Mouse (Mus musculus) liver, embryonic 13.5 days (tissue): Measurements from ENCODE around the gene Inafm1. TPM values are rescaled to one million over a fixed set of nuclear protein-coding genes. Genes with fewer than 3 reads are reported as not detected.

Experiments used
- ATAC-seq: fragments of 200-750 bp; cut with Nextera tagmentation; 2 replicates; pipeline ENCODE4 v1.8.0; 2017; ENCODE audit warnings: low read depth, mild to moderate bottlenecking, moderate number of reproducible peaks, moderate library complexity
- DNase-seq: peaks from one replicate; pipeline ENCODE4 v3.0.0; 2022
- H3K27ac ChIP-seq: fragments of 300-500 bp; sonication (generic); 2 replicates; pipeline ENCODE4 v1.5.1; 2015; ENCODE audit warnings: moderate library complexity, mild to moderate bottlenecking, inconsistent platforms
- H3K27me3 ChIP-seq: fragments of 300-500 bp; sonication (generic); 2 replicates; pipeline ENCODE4 v1.6.1; 2015; ENCODE audit warnings: mild to moderate bottlenecking, inconsistent platforms
- H3K36me3 ChIP-seq: fragments of 300-500 bp; sonication (generic); 2 replicates; pipeline ENCODE4 v1.6.1; 2015; ENCODE audit warnings: mild to moderate bottlenecking, inconsistent platforms
- H3K4me1 ChIP-seq: fragments of 300-500 bp; sonication (generic); replicated peaks from 2 replicates; pipeline ENCODE4 v1.6.1; 2015; ENCODE audit warnings: inconsistent platforms
- H3K4me2 ChIP-seq: fragments of 300-500 bp; sonication (generic); 2 replicates; pipeline ENCODE4 v1.6.1; 2015; ENCODE audit warnings: inconsistent platforms, mild to moderate bottlenecking, moderate library complexity
- H3K4me3 ChIP-seq: fragments of 300-500 bp; sonication (generic); replicated peaks from 2 replicates; pipeline ENCODE4 v1.5.1; 2015; ENCODE audit warnings: mild to moderate bottlenecking, inconsistent platforms
- H3K9ac ChIP-seq: fragments of 300-500 bp; sonication (generic); 2 replicates; pipeline ENCODE4 v1.6.1; 2015; ENCODE audit warnings: mild to moderate bottlenecking, inconsistent platforms
- H3K9me3 ChIP-seq: fragments of 300-500 bp; sonication (generic); replicated peaks from 2 replicates; pipeline ENCODE4 v1.6.1; 2016; ENCODE audit warnings: inconsistent platforms
- WGBS: fragments of 180-500 bp; shearing (Covaris S2); methylation state at CpG from one replicate; pipeline ENCODE4 v1.1.7; 2015; ENCODE audit not compliant: insufficient replicate concordance; 5-methylcytosine and 5-hydroxymethylcytosine counted together
- polyA plus RNA-seq: library from polyadenylated mRNA; unstranded; fragments of >200 nt; fragmentation: Nextera tagmentation; extraction: Ambion mirVana; gene quantifications from 2 replicates; pipeline ENCODE4 v1.2.1, GENCODE M21; 2015

The Inafm1 gene
- polyA plus RNA-seq, 1 experiment from 2014 or later, result 4.4 TPM

DNA sequence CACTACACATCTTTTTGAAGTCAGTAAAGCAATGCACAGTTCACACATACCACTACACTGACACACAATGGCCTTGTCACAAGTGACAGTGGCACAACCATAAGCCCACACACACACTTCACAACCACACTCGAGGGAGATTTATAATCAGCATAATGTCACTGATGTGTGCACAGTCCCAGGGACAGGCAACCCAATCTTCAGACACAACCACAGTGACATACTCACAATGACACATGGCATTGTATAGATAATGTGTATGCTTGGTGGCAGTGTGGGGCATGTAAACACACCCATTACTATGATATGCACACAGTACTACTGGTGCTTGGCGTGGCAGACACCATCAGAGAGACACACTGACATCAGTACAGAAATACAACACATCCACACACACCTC, 22.7 kb upstream of the Inafm1 start:
- WGBS, result 5% methylated on average over 2 of the region's 2 CpGs
- no peaks in the 10 kb centered on the region for H3K36me3 ChIP-seq

DNA sequence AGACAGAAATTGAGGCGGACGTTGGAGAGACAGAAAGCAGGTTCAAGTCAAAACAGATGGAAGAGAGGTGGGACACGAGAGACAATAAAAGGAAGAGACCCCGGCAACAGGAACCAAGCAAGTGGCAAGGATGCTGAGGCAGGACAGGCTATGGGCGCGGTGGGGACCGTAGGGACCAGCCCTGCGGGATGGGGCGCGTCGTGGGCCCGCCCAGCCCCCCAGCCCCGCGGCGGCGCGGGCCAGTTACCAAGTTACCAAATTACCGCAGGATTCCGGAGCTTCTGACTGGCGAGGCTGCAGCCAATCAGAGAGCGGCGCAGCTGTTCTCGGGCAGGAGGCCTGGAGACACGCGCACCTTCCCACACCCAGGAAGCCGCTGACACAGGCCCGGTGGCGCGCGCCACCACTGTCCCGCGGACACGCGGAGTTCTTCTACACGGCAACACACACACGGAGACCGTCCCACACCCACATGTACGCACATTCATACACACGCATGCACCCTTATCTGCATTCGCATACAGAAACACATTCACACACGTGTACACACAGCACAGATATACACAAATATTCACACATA, 22.0 kb upstream of the Inafm1 start:
- Histone ChIP-seq H3K9ac (peak overlapping the region; percentile 74), H3K4me1 (peaks cover 50% of the 10 kb centered on the region), H3K27me3 (peaks cover 24% of the 10 kb centered on the region), H3K27ac (peak overlapping the region; percentile 99), H3K4me3 (peak overlapping the region; percentile 60), H3K4me2 (peak overlapping the region; percentile 82), H3K9me3 (no peaks in the 10 kb centered on the region), H3K36me3 (no peaks in the 10 kb centered on the region)
- 2% methylated on average over 41 of the region's 41 CpGs for WGBS
- peak; percentile 77 for ATAC-seq
- peak; percentile 70 for DNase-seq

More for the DNA sequence above, 22.7 kb upstream of the Inafm1 start:
- Histone ChIP-seq H3K4me1 (peaks cover 50% of the 10 kb centered on the region), H3K27me3 (peaks cover 31% of the 10 kb centered on the region), H3K9ac (peak overlapping the region; percentile 74), H3K4me2 (peak overlapping the region; percentile 82), H3K9me3 (no peaks in the 10 kb centered on the region), H3K4me3 (peak overlapping the region; percentile 60), H3K27ac (peak overlapping the region; percentile 99)
- DNase-seq (peak; percentile 57), ATAC-seq (peak; percentile 62)

DNA sequence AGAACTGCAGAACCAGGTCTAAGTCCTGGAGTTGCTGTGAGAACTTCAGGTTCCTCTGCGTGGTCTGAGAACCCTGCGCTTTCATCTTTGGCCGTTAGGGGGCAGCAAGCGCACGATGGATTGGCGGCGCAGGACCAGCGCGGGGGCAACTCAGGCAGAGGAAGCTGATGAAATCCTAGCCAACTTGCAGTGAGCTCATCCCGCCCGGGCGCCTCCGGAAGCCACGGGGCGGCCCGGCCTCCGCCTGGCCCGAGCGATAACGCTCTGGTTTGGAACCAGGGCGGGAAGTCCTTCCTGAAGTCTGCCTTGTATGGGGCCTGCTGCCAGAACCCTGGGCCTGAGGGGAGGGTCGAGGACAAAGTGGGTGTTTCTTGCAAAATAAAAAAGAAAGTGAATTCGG, 21.4 kb upstream of the Inafm1 start:
- Histone ChIP-seq H3K27ac (peak overlapping the region; percentile 99), H3K36me3 (no peaks in the 10 kb centered on the region), H3K4me1 (peaks cover 46% of the 10 kb centered on the region), H3K27me3 (peaks cover 18% of the 10 kb centered on the region), H3K9ac (peak overlapping the region; percentile 74), H3K4me2 (peak overlapping the region; percentile 82), H3K4me3 (peak overlapping the region; percentile 60), H3K9me3 (no peaks in the 10 kb centered on the region)
- DNase-seq (peak; percentile 94), ATAC-seq (peak; percentile 84)
- under 1% methylated on average over 23 of the region's 23 CpGs for WGBS

GRCm38 (mm10) chr7:16294346-16294745, 20.9 kb upstream of the Inafm1 start:
- ATAC-seq (no peak), DNase-seq (peak; percentile 46)
- Histone ChIP-seq H3K9me3 (no peaks in the 10 kb centered on the region), H3K9ac (peak overlapping the region; percentile 74), H3K4me3 (peak overlapping the region; percentile 60), H3K27ac (peak overlapping the region; percentile 99), H3K36me3 (no peaks in the 10 kb centered on the region), H3K27me3 (peaks cover 13% of the 10 kb centered on the region), H3K4me1 (peaks cover 41% of the 10 kb centered on the region), H3K4me2 (peak overlapping the region; percentile 82)
- 14% methylated on average over 4 of the region's 4 CpGs for WGBS

DNA sequence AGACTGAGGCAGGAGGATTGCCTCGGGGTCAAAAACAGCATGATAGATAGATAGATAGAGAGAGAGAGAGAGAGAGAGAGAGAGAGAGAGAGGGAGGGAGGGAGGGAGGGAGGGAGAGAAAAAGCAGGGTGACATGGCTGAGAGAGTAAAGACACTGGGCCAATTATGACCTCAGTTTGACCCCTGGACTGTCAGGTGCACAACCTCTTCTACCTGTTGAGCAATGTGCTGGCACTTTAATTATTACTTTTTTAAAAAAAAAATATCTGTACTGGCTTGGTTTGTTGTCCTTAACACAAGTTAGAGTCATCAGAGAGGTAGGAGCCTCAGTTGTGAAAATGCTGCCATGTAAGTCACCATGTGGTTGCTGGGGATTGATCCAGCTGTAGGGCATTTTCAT, 14.4 kb upstream of the Inafm1 start:
- WGBS, result 41% methylated on average over 1 of the region's 1 CpGs

DNA sequence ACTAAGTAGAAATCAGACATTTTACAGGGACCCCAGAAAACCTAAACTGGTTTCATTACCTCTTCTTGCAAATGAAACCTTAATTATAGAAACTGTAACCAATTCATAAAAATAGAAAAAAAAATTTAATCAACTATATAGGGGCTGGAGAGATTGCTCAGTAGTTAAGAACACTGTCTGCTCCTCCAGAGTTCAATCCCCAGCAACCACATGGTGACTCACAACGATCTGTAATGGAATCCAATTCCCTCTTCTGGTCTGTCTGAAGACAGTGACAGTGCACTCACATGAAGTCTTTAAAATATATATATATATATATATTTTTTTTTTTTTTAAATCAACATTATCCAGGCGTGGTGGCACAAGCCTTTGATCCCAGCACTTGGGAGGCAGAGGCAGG, 13.6 kb upstream of the Inafm1 start:
- peaks cover 24% of the 10 kb centered on the region for H3K36me3 ChIP-seq
- H3K9ac ChIP-seq, result peak overlapping the region; percentile 79; the same call in 1 of the 2 replicates
- peak overlapping the region; percentile 92; the same call in 1 of the 2 replicates for H3K27ac ChIP-seq
- 71% methylated on average over 2 of the region's 2 CpGs for WGBS
- H3K27me3 ChIP-seq, result no peaks in the 10 kb centered on the region
- ATAC-seq (no peak), DNase-seq (no peak)
- H3K9me3 ChIP-seq, result no peaks in the 10 kb centered on the region
- H3K4me2 ChIP-seq, result peak overlapping the region; percentile 80
- H3K4me3 ChIP-seq, result peak overlapping the region; percentile 72
- peaks cover 32% of the 10 kb centered on the region for H3K4me1 ChIP-seq

More for the DNA sequence above, 14.4 kb upstream of the Inafm1 start:
- H3K9me3 ChIP-seq, result no peaks in the 10 kb centered on the region
- peaks cover 16% of the 10 kb centered on the region for H3K36me3 ChIP-seq
- H3K27me3 ChIP-seq, result no peaks in the 10 kb centered on the region
- H3K9ac ChIP-seq, result no peak overlapping the region
- H3K4me2 ChIP-seq, result no peak overlapping the region
- peaks cover 32% of the 10 kb centered on the region for H3K4me1 ChIP-seq
- DNase-seq (no peak), ATAC-seq (no peak)
- H3K27ac ChIP-seq, result no peak overlapping the region
- no peak overlapping the region for H3K4me3 ChIP-seq

GRCm38 (mm10) chr7:16286026-16286961, 12.9 kb upstream of the Inafm1 start, which contains the start of gene Ccdc9:
Gene Ccdc9, minus strand, starts transcription at chr7:16286795.
- DNase-seq, result peak; percentile 100
- H3K9me3 ChIP-seq, result no peaks in the 10 kb centered on the region
- peak within 1 kb of the TSS; percentile 72 for H3K4me3 ChIP-seq
- ATAC-seq, result peak; percentile 82
- H3K4me2 ChIP-seq, result peak within 1 kb of the TSS; percentile 80
- H3K9ac ChIP-seq, result peak within 1 kb of the TSS; percentile 79
- peaks cover 31% of the 10 kb centered on the region for H3K36me3 ChIP-seq
- peaks cover 32% of the 10 kb centered on the region for H3K4me1 ChIP-seq
- peak within 1 kb of the TSS; percentile 92 for H3K27ac ChIP-seq
- H3K27me3 ChIP-seq, result no peaks in the 10 kb centered on the region
- 1% methylated on average over 70 of the region's 70 CpGs for WGBS

GRCm38 (mm10) chr7:16285450-16286025, 12.1 kb upstream of the Inafm1 start:
- ATAC-seq, result peak; percentile 30
- Histone ChIP-seq H3K36me3 (peaks cover 39% of the 10 kb centered on the region), H3K4me2 (peak overlapping the region; percentile 80), H3K27ac (peak overlapping the region; percentile 92), H3K9ac (peak overlapping the region; percentile 54), H3K27me3 (no peaks in the 10 kb centered on the region), H3K4me3 (peak overlapping the region; percentile 72), H3K4me1 (peaks cover 32% of the 10 kb centered on the region), H3K9me3 (no peaks in the 10 kb centered on the region)
- peak; percentile 75 for DNase-seq
- 3% methylated on average over 14 of the region's 14 CpGs for WGBS

DNA sequence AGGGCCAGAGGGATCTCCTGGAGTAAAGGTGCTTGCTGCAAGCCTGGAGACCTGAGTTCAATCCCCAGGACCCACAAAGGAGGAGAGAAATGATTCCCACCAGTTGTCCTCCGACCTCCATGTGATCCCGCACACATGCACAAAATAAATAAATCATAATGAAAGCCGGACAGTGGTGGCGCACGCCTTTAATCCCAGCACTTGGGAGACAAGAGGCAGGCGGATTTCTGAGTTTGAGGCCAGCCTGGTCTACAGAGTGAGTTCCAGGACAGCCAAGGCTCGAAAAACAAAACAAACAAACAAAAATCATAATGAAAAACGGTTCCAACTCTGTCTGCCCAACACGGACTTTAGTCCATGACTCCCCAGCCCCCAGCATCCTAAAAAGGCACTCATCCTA, 11.5 kb upstream of the Inafm1 start:
- peak overlapping the region; percentile 72 for H3K4me3 ChIP-seq
- peak overlapping the region; percentile 54 for H3K9ac ChIP-seq
- peak overlapping the region; percentile 80 for H3K4me2 ChIP-seq
- H3K9me3 ChIP-seq, result no peaks in the 10 kb centered on the region
- no peak for DNase-seq
- H3K4me1 ChIP-seq, result peaks cover 32% of the 10 kb centered on the region
- peaks cover 45% of the 10 kb centered on the region for H3K36me3 ChIP-seq
- H3K27ac ChIP-seq, result peak overlapping the region; percentile 92
- no peaks in the 10 kb centered on the region for H3K27me3 ChIP-seq
- no peak for ATAC-seq
- 68% methylated on average over 9 of the region's 9 CpGs for WGBS

- H3K27ac ChIP-seq, result 0 out of 2 replicates have a peak overlapping the region, but pooled peaks have one; percentile 92
- no peak overlapping the region for H3K4me3 ChIP-seq
These were observed 10.6 kb upstream of the Inafm1 start for GRCm38 (mm10) chr7:16284001-16284400.

DNA sequence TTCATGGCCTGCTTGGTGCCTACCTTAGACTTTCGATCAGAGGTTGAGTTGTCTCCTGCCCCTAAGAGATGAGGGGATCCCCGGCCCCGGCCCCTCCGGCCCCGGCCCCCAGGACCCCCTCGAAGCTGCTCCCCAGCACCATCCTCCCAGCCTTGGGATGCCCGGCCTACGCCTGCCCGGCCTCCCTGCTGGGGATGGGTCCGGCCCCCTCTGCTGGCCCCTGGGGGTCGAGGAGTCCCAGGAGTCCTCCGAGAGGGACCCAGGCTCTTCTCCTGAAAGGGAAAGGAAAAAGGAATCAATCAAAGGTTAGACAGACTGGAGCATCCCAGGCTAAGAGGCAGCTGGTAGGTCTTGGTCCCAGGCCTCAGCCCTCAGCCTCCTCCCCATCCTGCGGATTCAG, 8.9 kb upstream of the Inafm1 start:
- ATAC-seq (no peak), DNase-seq (no peak)
- H3K4me2 ChIP-seq, result no peak overlapping the region
- no peak overlapping the region for H3K4me3 ChIP-seq
- H3K36me3 ChIP-seq, result peaks cover 69% of the 10 kb centered on the region
- 91% methylated on average over 13 of the region's 13 CpGs for WGBS
- H3K27ac ChIP-seq, result no peak overlapping the region
- no peaks in the 10 kb centered on the region for H3K9me3 ChIP-seq
- peaks cover 34% of the 10 kb centered on the region for H3K4me1 ChIP-seq
- H3K27me3 ChIP-seq, result no peaks in the 10 kb centered on the region
- H3K9ac ChIP-seq, result no peak overlapping the region

More at GRCm38 (mm10) chr7:16284001-16284400, 10.6 kb upstream of the Inafm1 start:
- no peaks in the 10 kb centered on the region for H3K27me3 ChIP-seq
- ATAC-seq (no peak), DNase-seq (no peak)
- H3K4me1 ChIP-seq, result peaks cover 32% of the 10 kb centered on the region
- no peak overlapping the region for H3K4me2 ChIP-seq
- peaks cover 52% of the 10 kb centered on the region for H3K36me3 ChIP-seq
- 84% methylated on average over 8 of the region's 8 CpGs for WGBS
- no peaks in the 10 kb centered on the region for H3K9me3 ChIP-seq
- no peak overlapping the region for H3K9ac ChIP-seq
